Mouse (Mus musculus) neural tube, postnatal 0 days (tissue): Measurements from ENCODE around the gene Rpl10l. TPM values are rescaled to one million over a fixed set of nuclear protein-coding genes. Genes with fewer than 3 reads are reported as not detected.

Source experiments
- polyA plus RNA-seq: library from polyadenylated mRNA; unstranded; fragments of >200 nt; fragmentation: Nextera tagmentation; extraction: Ambion mirVana; gene quantifications from 2 replicates; pipeline ENCODE4 v1.2.1, GENCODE M21; 2015

The Rpl10l gene
- polyA plus RNA-seq: not detected in 2 replicates

GRCm38 (mm10) chr12:66283991-66284622 lies at the start of gene Rpl10l:
Gene Rpl10l, minus strand, starts transcription at chr12:66284401.

